Mouse (Mus musculus) heart, adult 2 months (tissue): ENCODE results near the gene Col24a1. TPM values are rescaled to one million over a fixed set of nuclear protein-coding genes. Genes with fewer than 3 reads are reported as not detected.
A peak's percentile ranks its signal among the peaks of the same experiment; 100 is the strongest.

Experiments
- DNase-seq, 2 experiments: peaks; one replicate each; pipeline ENCODE4 v3.0.0; 2021
- H3K27ac ChIP-seq: fragments of 200-600 bp; 2 replicates; pipeline ENCODE4 v1.8.1; 2022
- H3K27me3 ChIP-seq: fragments of 200-500 bp; 2 replicates; pipeline ENCODE4 v1.6.1; 2012; ENCODE audit warnings: mild to moderate bottlenecking, low read length, inconsistent platforms, mixed read lengths; ENCODE audit not compliant: control insufficient read depth, insufficient read depth
- H3K36me3 ChIP-seq: fragments of 200-500 bp; 2 replicates; pipeline ENCODE4 v1.6.1; 2012; ENCODE audit warnings: low read length, inconsistent platforms; ENCODE audit not compliant: control insufficient read depth, insufficient read depth
- H3K4me1 ChIP-seq: fragments of 200-500 bp; 2 replicates; pipeline ENCODE4 v1.6.1; 2011; ENCODE audit warnings: low read length; ENCODE audit not compliant: control insufficient read depth, insufficient read depth
- H3K4me3 ChIP-seq: fragments of 200-600 bp; 2 replicates; pipeline ENCODE4 v1.8.1; 2022
- H3K79me2 ChIP-seq: fragments of 200-500 bp; replicated peaks from 2 replicates; pipeline ENCODE4 v1.6.1; 2012; ENCODE audit warnings: mild to moderate bottlenecking, inconsistent platforms, low read length, moderate library complexity, mixed read lengths; ENCODE audit not compliant: control insufficient read depth, insufficient read depth
- H3K9ac ChIP-seq: fragments of 200-500 bp; 2 replicates; pipeline ENCODE4 v1.6.1; 2012; ENCODE audit warnings: low read depth, mild to moderate bottlenecking, control low read depth, inconsistent platforms, low read length, mixed read lengths
- CTCF ChIP-seq: fragments of 200-600 bp; IDR thresholded peaks from 2 replicates; pipeline ENCODE4 v1.8.1; 2022; ENCODE audit warnings: antibody characterized with exemption, mild to moderate bottlenecking, moderate library complexity
- EP300 ChIP-seq: fragments of 200-500 bp; IDR thresholded peaks from 2 replicates; pipeline ENCODE4 v1.6.1; 2011; ENCODE audit warnings: low read depth, low read length, control low read depth; ENCODE audit not compliant: insufficient read depth
- POLR2A ChIP-seq: fragments of 200-500 bp; IDR thresholded peaks from 2 replicates; pipeline ENCODE4 v1.6.1; 2011; ENCODE audit warnings: mild to moderate bottlenecking, low read depth, low read length, control low read depth; ENCODE audit not compliant: insufficient read depth
- WGBS: fragments of 180-500 bp; shearing (Covaris S2); methylation state at CpG from one replicate; pipeline ENCODE4 v1.1.7; 2018; 5-methylcytosine and 5-hydroxymethylcytosine counted together
- intact Hi-C: fragments of 180-260 bp; cut with DNase I; formaldehyde crosslinking; loops from one replicate; pipeline ENCODE4 v1.15.1; 2025
- polyA plus RNA-seq: library from polyadenylated mRNA; depleted of rRNA; stranded (reverse); fragments of >200 nt; gene quantifications from 2 replicates; pipeline ENCODE4 v1.2.3, GENCODE M21; 2012
- total RNA-seq, 2 experiments: library from RNA; stranded (reverse); gene quantifications; 2 replicates each; pipeline ENCODE4 v1.2.3; 2021

Col24a1 gene
- total and polyA plus RNA-seq, 3 experiments, result 0.05 to 0.07 (median 0.06) TPM

- peak in 1 of 2 experiments; percentile 8 for DNase-seq
- Histone ChIP-seq H3K9ac (no peak overlapping the region), H3K4me1 (no peaks in the 10 kb centered on the region), H3K27me3 (no peaks in the 10 kb centered on the region), H3K27ac (no peak overlapping the region), H3K4me3 (no peak overlapping the region), H3K79me2 (no peaks in the 10 kb centered on the region), H3K36me3 (no peaks in the 10 kb centered on the region)
- WGBS, result 43% methylated on average over 9 of the region's 9 CpGs
- intact Hi-C loops, result no loop called here
- TF ChIP-seq EP300, result no peak
- no peak for TF ChIP-seq CTCF
- no peak for TF ChIP-seq POLR2A
These were observed 125.5 kb downstream of the Col24a1 start for GRCm38 (mm10) chr3:145417809-145418208.

GRCm38 (mm10) chr3:145420421-145420820 lies 128.1 kb downstream of the Col24a1 start:
- TF ChIP-seq EP300, result no peak
- TF ChIP-seq POLR2A, result no peak
- no peak for TF ChIP-seq CTCF
- WGBS, result 38% methylated on average over 2 of the region's 2 CpGs
- Histone ChIP-seq H3K36me3 (no peaks in the 10 kb centered on the region), H3K79me2 (no peaks in the 10 kb centered on the region), H3K9ac (no peak overlapping the region), H3K27ac (no peak overlapping the region), H3K4me3 (no peak overlapping the region), H3K4me1 (no peaks in the 10 kb centered on the region), H3K27me3 (no peaks in the 10 kb centered on the region)
- no peak for DNase-seq
- intact Hi-C loops, result no loop called here

- H3K79me2 ChIP-seq, result no peaks in the 10 kb centered on the region
- no peak overlapping the region for H3K27ac ChIP-seq
- no peaks in the 10 kb centered on the region for H3K4me1 ChIP-seq
- no peaks in the 10 kb centered on the region for H3K27me3 ChIP-seq
- 78% methylated on average over 3 of the region's 3 CpGs for WGBS
- no peak overlapping the region for H3K4me3 ChIP-seq
- no peaks in the 10 kb centered on the region for H3K36me3 ChIP-seq
- no peak overlapping the region for H3K9ac ChIP-seq
- intact Hi-C loops, result no loop called here
- TF ChIP-seq EP300, result no peak
- TF ChIP-seq CTCF, result no peak
- TF ChIP-seq POLR2A, result no peak
- no peak for DNase-seq
These were observed 129.8 kb downstream of the Col24a1 start for GRCm38 (mm10) chr3:145422044-145422443.

GRCm38 (mm10) chr3:145438352-145438751 lies 146.1 kb downstream of the Col24a1 start:
- no peaks in the 10 kb centered on the region for H3K79me2 ChIP-seq
- intact Hi-C loops, result no loop called here
- no peak for DNase-seq
- TF ChIP-seq EP300, result no peak
- TF ChIP-seq CTCF, result no peak
- no peak for TF ChIP-seq POLR2A
- H3K27ac ChIP-seq, result no peak overlapping the region
- H3K4me1 ChIP-seq, result no peaks in the 10 kb centered on the region
- H3K36me3 ChIP-seq, result no peaks in the 10 kb centered on the region
- 83% methylated on average over 7 of the region's 7 CpGs for WGBS
- H3K9ac ChIP-seq, result no peak overlapping the region
- no peak overlapping the region for H3K4me3 ChIP-seq
- H3K27me3 ChIP-seq, result no peaks in the 10 kb centered on the region

DNA sequence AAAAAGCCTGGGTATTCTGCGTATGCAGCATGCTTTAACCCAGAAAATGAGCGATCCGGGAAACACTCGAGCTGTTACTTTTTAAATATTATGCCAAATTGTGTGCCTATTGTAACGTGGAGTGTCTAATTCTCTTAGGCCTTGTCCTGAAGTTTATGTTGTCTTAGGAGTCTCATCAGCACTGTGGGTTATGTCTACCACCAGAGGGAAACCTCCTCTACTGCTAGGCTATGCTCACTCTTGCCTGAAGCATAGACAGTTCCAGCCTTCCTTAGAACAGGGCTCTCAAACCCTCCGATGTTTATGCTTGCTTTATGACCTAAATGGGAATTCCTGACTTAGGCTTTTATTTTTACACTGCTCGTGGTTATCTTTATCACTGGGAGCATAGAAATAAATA lies 146.8 kb downstream of the Col24a1 start:
- H3K9ac ChIP-seq, result no peak overlapping the region
- intact Hi-C loops, result no loop called here
- DNase-seq, result no peak
- no peaks in the 10 kb centered on the region for H3K79me2 ChIP-seq
- no peak overlapping the region for H3K4me3 ChIP-seq
- TF ChIP-seq EP300, result no peak
- peak; percentile 54 for TF ChIP-seq CTCF
- no peaks in the 10 kb centered on the region for H3K27me3 ChIP-seq
- no peak overlapping the region for H3K27ac ChIP-seq
- no peaks in the 10 kb centered on the region for H3K36me3 ChIP-seq
- no peaks in the 10 kb centered on the region for H3K4me1 ChIP-seq
- 85% methylated on average over 7 of the region's 7 CpGs for WGBS

GRCm38 (mm10) chr3:145440993-145441392 lies 148.7 kb downstream of the Col24a1 start:
- Histone ChIP-seq H3K9ac (no peak overlapping the region), H3K36me3 (no peaks in the 10 kb centered on the region)
- 65% methylated on average over 1 of the region's 1 CpGs for WGBS

More at GRCm38 (mm10) chr3:145440993-145441392, 148.7 kb downstream of the Col24a1 start:
- intact Hi-C loops, result loop anchor here (5.0 kb wide), 1 partner anchor 79 kb away; no protein-coding TSS in a partner anchor
- Histone ChIP-seq H3K27ac (no peak overlapping the region), H3K4me3 (no peak overlapping the region), H3K4me1 (no peaks in the 10 kb centered on the region), H3K27me3 (no peaks in the 10 kb centered on the region), H3K79me2 (no peaks in the 10 kb centered on the region)
- no peak for DNase-seq
- TF ChIP-seq CTCF (no peak), POLR2A (no peak), EP300 (no peak)
